Mouse (Mus musculus) ES-E14 (cell line): Measurements from ENCODE around the gene Kcnk2. TPM values are rescaled to one million over a fixed set of nuclear protein-coding genes. Genes with fewer than 3 reads are reported as not detected.

Experiments used
- DNase-seq: peaks from one replicate; pipeline ENCODE4 v3.0.0-alpha.2; 2013; ENCODE audit warnings: low read depth, low spot score
- H3K27ac ChIP-seq: 2 replicates; pipeline ENCODE4 v1.5.1; 2012; ENCODE audit warnings: low read depth, mild to moderate bottlenecking, low read length, moderate library complexity, mixed read lengths; ENCODE audit not compliant: poor library complexity, insufficient read depth, severe bottlenecking
- H3K36me3 ChIP-seq: 2 replicates; pipeline ENCODE4 v1.6.1; 2012; ENCODE audit warnings: mild to moderate bottlenecking, low read length, moderate library complexity, mixed read lengths; ENCODE audit not compliant: control insufficient read depth, poor library complexity, insufficient read depth, severe bottlenecking
- H3K4me1 ChIP-seq, 2 experiments: fragments of 150-350 bp in 1 of 2; sonication (generic) in 1 of 2; 2 replicates each; pipeline ENCODE4 v1.6.1; 2012; ENCODE audit warnings: low read length in 2 of 2, mild to moderate bottlenecking in 1 of 2, mixed read lengths in 1 of 2; ENCODE audit not compliant: control insufficient read depth in 2 of 2, insufficient read depth in 2 of 2, poor library complexity in 1 of 2
- H3K4me3 ChIP-seq, 2 experiments: fragments of 150-350 bp in 1 of 2; sonication (generic) in 1 of 2; 2 replicates each; pipeline ENCODE4 v1.5.1; 2012; ENCODE audit warnings: low read length in 2 of 2, low read depth in 1 of 2, mild to moderate bottlenecking in 1 of 2, mixed read lengths in 1 of 2; ENCODE audit not compliant: insufficient read depth in 1 of 2, poor library complexity in 1 of 2, severe bottlenecking in 1 of 2
- H3K9ac ChIP-seq: 2 replicates; pipeline ENCODE4 v1.6.1; 2012; ENCODE audit warnings: low read depth, mild to moderate bottlenecking, low read length, mixed read lengths; ENCODE audit not compliant: poor library complexity, insufficient read depth, severe bottlenecking
- H3K9me3 ChIP-seq: fragments of 150-350 bp; sonication (generic); 2 replicates; pipeline ENCODE4 v1.6.1; 2012; ENCODE audit warnings: low read depth, mild to moderate bottlenecking, low read length; ENCODE audit not compliant: control insufficient read depth, insufficient read depth
- CHD2 ChIP-seq: IDR thresholded peaks from 2 replicates; pipeline ENCODE4 v1.6.1; 2014; ENCODE audit warnings: mild to moderate bottlenecking, low read depth, low read length, inconsistent platforms
- HCFC1 ChIP-seq: IDR thresholded peaks from 2 replicates; pipeline ENCODE4 v1.6.1; 2012; ENCODE audit warnings: low read length, inconsistent platforms, borderline replicate concordance; ENCODE audit not compliant: insufficient read depth
- MAFK ChIP-seq: IDR thresholded peaks from 2 replicates; pipeline ENCODE4 v1.6.1; 2014; ENCODE audit warnings: mild to moderate bottlenecking, low read depth, low read length, inconsistent platforms; ENCODE audit not compliant: insufficient read depth
- ZC3H11A ChIP-seq: IDR thresholded peaks from 2 replicates; pipeline ENCODE4 v1.6.1; 2012; ENCODE audit warnings: low read depth, mild to moderate bottlenecking, inconsistent platforms, low read length, borderline replicate concordance
- ZNF384 ChIP-seq: IDR thresholded peaks from 2 replicates; pipeline ENCODE4 v1.6.1; 2012; ENCODE audit warnings: low read depth, low read length, inconsistent platforms
- in situ Hi-C, 2 experiments: fragments of 600-800 bp; cut with MboI; formaldehyde crosslinking; loops; one replicate each; pipeline ENCODE4 v1.15.1; 2025; ENCODE audit warnings: low sequenced_read_pairs in 2 of 2, inconsistent platforms in 1 of 2; ENCODE audit not compliant: unreplicated experiment in 2 of 2
- total RNA-seq: library from RNA; depleted of rRNA; stranded (reverse); fragments of 300-350 nt; gene quantifications from 2 replicates; pipeline ENCODE4 v1.2.3, GENCODE M21; 2012; rRNA removed

Gene Kcnk2
- total RNA-seq = 0.53 and 0.94 TPM in 2 replicates

- in situ Hi-C loops = no loop called here
- no peak for DNase-seq
- H3K9ac ChIP-seq = no peak within 1 kb of the TSS
- no peaks in the 10 kb centered on the region for H3K4me1 ChIP-seq
- no peaks in the 10 kb centered on the region for H3K36me3 ChIP-seq
- no peaks in the 10 kb centered on the region for H3K9me3 ChIP-seq
- H3K27ac ChIP-seq = no peak within 1 kb of the TSS
- TF ChIP-seq ZNF384 (no peak), ZC3H11A (no peak), CHD2 (no peak), HCFC1 (no peak), MAFK (no peak)
- H3K4me3 ChIP-seq = no peak within 1 kb of the TSS
Observed at GRCm38 (mm10) chr1:189402223-189402943, at the start of gene Kcnk2. Gene Kcnk2 (minus strand): TSS chr1:189402273.

DNA sequence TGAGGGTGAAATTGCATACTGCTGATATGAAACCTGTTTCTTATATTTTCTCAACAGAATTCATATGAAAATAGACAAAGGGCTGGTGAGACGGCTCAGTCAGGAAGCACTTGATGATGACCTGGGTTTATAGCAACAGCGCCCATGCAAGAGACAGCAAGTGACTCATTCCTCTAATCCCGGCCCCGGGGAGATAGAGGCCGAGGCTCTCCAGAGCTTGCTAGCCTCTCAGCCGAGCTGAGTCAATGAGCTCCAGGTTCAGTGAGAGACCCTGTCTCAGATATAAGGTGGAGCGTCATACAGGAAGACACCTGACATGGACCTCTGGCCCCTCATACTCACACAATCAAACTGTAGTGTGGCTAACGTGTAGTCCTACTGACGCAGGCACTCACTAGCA is 38.7 kb upstream of the Kcnk2 start:
- in situ Hi-C loops = no loop called here
- no peaks in the 10 kb centered on the region for H3K36me3 ChIP-seq
- TF ChIP-seq ZC3H11A (no peak), HCFC1 (no peak), MAFK (no peak), CHD2 (no peak)

DNA sequence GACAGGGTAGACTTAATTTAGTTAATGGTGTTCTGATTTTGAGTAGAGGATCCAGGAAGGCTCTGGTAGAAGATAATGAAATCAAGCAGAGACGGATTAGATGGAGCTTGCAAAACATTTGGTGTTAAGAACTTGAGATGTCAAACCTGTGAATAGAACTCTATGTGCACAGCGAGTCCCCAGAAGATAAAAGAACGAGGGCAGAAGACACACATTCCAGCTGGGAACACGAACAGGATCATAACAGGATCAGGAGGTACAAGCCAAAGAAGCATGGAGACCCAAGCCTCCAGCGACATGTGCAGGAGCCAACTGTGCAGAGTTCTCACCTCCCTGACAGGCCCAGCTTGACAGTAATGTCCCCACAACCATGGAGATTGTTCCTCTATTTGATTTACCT is 35.1 kb upstream of the Kcnk2 start:
- TF ChIP-seq MAFK = no peak
- TF ChIP-seq CHD2 = no peak
- TF ChIP-seq HCFC1 = no peak
- TF ChIP-seq ZC3H11A = no peak
- TF ChIP-seq ZNF384 = no peak
- H3K27ac ChIP-seq = no peak overlapping the region
- no peaks in the 10 kb centered on the region for H3K36me3 ChIP-seq
- H3K4me1 ChIP-seq = no peaks in the 10 kb centered on the region
- no peak overlapping the region for H3K4me3 ChIP-seq
- no peak for DNase-seq
- in situ Hi-C loops = no loop called here
- no peaks in the 10 kb centered on the region for H3K9me3 ChIP-seq
- no peak overlapping the region for H3K9ac ChIP-seq

More for the DNA sequence above, 38.7 kb upstream of the Kcnk2 start:
- Histone ChIP-seq H3K4me3 (no peak overlapping the region), H3K27ac (no peak overlapping the region), H3K9me3 (no peaks in the 10 kb centered on the region), H3K4me1 (no peaks in the 10 kb centered on the region), H3K9ac (no peak overlapping the region)
- DNase-seq = no peak

DNA sequence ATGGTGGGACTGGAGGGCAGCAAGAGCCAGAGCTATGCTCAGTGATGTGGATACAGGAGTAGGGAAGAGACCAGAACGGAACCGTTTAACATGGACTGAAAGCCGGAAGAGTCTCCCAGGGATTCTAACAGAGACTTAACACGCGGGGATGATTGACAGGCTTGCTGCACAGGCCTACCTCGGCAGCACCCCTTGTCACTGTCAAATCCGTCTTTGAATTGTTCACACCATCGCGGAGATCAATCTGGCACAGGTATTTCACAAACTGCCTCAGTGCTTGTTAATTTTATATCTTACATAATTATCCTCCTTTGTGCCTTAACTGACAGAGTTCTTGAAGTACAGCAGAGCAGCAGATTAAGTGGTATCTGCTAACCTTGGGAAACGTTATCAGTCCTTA is 33.4 kb upstream of the Kcnk2 start:
- Histone ChIP-seq H3K9me3 (no peaks in the 10 kb centered on the region), H3K4me3 (no peak overlapping the region), H3K4me1 (no peaks in the 10 kb centered on the region), H3K9ac (no peak overlapping the region), H3K36me3 (no peaks in the 10 kb centered on the region), H3K27ac (no peak overlapping the region)
- no peak for DNase-seq
- TF ChIP-seq MAFK (no peak), ZNF384 (no peak), ZC3H11A (no peak), HCFC1 (no peak), CHD2 (no peak)
- in situ Hi-C loops = no loop called here
